Mouse (Mus musculus) cerebellum, adult 8-10 months (tissue): ENCODE measurements around the gene Msh5.
"Not testable (repeated sequence)": the region's sequence is repeated elsewhere in the genome, so short reads cannot be mapped to it uniquely, and the experiment has no call there.

Experiments
- DNase-seq: peaks from one replicate; pipeline ENCODE4 v3.0.0; 2022

The Msh5 gene

GRCm38 (mm10) chr17:35021842-35022477 is 24.6 kb downstream of the Msh5 start:
- no peak for DNase-seq

- DNase-seq, result peak; percentile 90
These were observed 25.3 kb downstream of the Msh5 start for GRCm38 (mm10) chr17:35021163-35021808.

GRCm38 (mm10) chr17:35020551-35020950 is 26.0 kb downstream of the Msh5 start:
- no peak for DNase-seq

DNA sequence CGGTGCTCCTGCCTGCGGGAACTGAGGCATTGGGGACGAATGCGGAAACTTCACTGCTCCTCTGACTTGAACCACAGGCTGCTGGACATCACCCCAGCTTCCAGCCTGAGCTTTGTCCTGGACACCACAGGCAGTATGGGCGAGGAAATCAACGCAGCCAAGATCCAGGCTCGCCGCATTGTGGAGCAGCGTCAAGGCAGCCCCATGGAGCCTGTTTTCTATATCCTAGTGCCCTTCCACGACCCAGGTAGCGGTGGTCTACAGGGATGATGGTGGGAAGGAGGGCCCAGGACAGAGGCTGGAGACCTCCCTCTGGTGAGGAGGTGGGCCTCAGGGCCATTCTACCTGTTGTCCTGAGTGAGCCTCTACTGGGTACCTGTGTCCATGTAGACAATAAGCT is 26.7 kb downstream of the Msh5 start:
- DNase-seq, result peak; percentile 17

DNA sequence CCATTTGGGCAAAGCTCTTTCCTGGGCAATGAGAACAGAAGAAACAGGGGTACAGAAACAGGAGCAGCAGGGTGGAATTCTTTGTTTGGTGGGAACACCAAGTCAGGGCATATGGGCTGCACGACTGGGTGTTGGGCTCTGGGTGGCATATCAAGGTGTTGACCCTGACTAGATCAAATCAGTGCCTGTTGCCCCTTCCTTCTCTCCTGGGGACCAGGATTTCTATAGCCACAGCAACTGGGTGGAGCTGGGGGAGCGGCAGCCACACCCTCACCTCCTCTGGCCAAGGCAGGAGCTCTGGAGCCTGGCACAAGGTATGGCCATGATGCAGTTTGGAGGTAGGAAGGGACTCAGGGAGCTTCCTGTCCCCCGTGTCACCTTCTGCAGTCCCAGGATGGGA is 28.4 kb downstream of the Msh5 start:
- peak; percentile 12 for DNase-seq

- peak; percentile 35 for DNase-seq
These were observed 28.9 kb downstream of the Msh5 start for GRCm38 (mm10) chr17:35017706-35018030.

- no peak for DNase-seq
These were observed 29.5 kb downstream of the Msh5 start for GRCm38 (mm10) chr17:35016791-35017705.

DNA sequence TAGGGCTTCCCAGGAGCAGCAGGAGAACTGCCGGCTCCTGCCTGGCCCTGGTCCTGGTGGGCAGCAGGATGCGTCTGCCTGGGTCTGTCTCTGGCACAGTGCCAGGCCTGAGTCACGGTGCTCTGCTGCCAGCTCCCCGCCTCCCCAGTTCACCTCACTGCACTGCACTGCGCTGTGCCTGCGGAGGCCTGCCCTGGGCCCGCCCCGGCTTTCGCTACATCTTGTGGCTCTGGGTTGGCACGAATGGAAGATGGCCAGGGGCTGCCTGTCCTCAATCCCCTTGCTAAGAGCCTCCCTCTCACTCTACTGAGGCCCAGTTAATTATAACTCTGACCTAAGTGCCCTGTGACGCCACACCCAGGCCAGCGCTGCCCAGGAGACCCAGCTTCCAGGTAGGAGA is 30.2 kb downstream of the Msh5 start, which contains the start of gene Vwa7:
TSS of gene Vwa7 (plus strand) at position 204 of the 400 bp plus-strand sequence.
- DNase-seq, result peak; percentile 81

DNA sequence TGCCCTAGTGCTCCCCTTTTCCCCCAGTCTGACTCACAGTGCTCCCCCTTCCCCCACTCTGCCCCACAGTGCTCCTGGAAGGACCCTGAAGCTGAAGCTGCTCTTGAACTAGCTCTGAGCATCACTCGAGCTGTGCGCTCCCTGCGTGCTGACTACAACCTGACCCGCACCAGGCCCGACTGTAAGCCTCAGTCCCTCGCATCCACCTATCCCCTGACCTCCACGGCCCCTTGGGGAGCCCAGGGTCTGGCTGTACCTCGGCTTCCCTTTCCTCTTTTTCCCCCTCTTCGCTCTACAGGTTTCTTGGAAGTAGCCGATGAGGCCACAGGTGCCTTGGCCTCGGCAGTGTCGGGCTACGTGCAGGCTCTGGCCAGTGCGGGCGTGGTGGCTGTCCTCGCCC is 31.2 kb downstream of the Msh5 start:
- peak; percentile 30 for DNase-seq

- peak; percentile 14 for DNase-seq
These were observed 33.3 kb downstream of the Msh5 start for GRCm38 (mm10) chr17:35013221-35013620.

DNA sequence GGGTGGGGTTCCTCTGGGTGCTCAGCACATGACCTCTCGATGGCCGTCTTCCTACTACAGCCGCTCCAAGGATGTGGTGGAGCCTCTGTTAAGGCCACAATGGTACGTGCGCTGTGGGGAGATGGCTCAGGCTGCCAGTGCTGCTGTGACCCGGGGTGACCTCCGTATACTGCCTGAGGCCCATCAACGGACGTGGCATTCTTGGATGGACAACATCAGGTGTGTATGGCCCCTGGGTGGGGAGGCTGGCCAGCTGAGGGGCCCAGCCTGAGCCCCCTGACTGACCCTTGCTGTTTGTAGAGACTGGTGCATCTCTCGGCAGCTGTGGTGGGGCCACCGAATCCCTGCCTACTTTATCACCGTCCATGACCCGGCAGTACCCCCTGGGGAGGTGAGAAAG is 34.1 kb downstream of the Msh5 start:
- DNase-seq, result peak; percentile 20

- no peak for DNase-seq
These were observed 35.1 kb downstream of the Msh5 start for GRCm38 (mm10) chr17:35011440-35011839.

- peak; percentile 74 for DNase-seq
These were observed 37.0 kb downstream of the Msh5 start for GRCm38 (mm10) chr17:35009586-35009985.

GRCm38 (mm10) chr17:35007387-35007991 is 39.1 kb downstream of the Msh5 start:
- no peak for DNase-seq

DNA sequence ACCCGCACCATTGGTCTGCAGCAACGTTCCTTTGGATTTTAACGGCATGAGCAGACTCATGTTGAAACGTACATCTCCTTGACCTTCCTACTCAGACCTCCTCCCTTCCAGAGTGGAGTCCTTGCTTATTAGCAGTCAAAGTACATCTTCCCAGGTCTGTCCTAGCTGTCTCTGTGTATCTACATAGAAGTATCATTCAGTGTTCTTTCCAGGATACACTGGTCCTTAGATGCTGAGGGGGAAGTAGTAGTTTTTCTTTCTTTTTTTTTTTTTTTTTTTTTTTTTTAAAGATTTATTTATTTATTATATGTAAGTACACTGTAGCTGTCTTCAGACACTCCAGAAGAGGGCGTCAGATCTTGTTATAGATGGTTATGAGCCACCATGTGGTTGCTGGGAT is 40.6 kb downstream of the Msh5 start:
- DNase-seq, result not testable (repeated sequence)

- DNase-seq, result no peak
These were observed 41.4 kb downstream of the Msh5 start for GRCm38 (mm10) chr17:35005158-35005557.

GRCm38 (mm10) chr17:35004075-35004717 is 42.3 kb downstream of the Msh5 start:
- DNase-seq, result no peak

GRCm38 (mm10) chr17:35003022-35003838 is 43.3 kb downstream of the Msh5 start:
- DNase-seq, result no peak

GRCm38 (mm10) chr17:35002153-35002865 is 44.2 kb downstream of the Msh5 start:
- DNase-seq, result peak; percentile 27

DNA sequence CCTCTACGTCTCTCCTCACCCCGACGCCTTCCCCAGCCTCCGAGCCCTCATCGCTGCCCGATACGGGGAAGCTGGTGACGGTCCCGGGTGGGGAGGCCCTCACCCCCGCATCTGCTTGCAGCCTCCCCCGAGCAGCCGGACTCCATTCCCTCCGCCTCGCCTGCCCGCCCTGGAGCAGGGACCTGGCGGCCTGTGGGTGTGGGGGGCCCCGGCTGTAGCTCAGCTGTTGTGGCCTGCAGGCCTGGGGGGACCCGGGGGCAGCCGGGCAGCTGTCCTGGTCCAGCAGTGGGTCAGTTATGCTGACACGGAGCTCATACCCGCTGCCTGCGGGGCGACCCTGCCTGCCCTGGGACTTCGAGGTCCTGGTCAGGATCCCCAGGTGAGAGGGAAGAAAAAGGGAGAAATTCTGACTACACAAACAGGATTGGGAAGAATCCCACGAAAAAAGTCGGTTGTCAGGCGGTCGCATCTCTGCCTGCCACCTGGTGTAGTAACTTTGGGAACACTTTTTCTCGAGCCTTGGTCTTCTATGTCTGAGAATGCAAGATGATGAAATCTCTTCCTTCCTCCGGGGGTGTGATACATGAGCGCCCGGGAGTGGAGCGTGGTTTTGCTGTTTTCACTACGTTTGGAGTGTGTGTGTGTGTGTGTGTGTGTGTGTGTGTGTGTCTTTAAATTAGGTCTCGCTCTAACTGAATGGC is 44.9 kb downstream of the Msh5 start:
- DNase-seq, result peak; percentile 52
